Mouse (Mus musculus) E14TG2a.4 (cell line): ENCODE data around the gene Polr1d.

Experiments
- H3K27me3 ChIP-seq: 2 replicates; pipeline ENCODE4 v1.6.1; 2014; ENCODE audit warnings: low read length, control low read depth; ENCODE audit not compliant: insufficient read depth
- H3K36me3 ChIP-seq: 2 replicates; pipeline ENCODE4 v1.6.1; 2014; ENCODE audit warnings: low read length, control low read depth; ENCODE audit not compliant: insufficient read depth
- H3K4me1 ChIP-seq: replicated peaks from 2 replicates; pipeline ENCODE4 v1.6.1; 2014; ENCODE audit warnings: low read depth, low read length, control low read depth
- H3K4me3 ChIP-seq: replicated peaks from 2 replicates; pipeline ENCODE4 v1.5.1; 2014; ENCODE audit warnings: mild to moderate bottlenecking, low read length
- H3K9me3 ChIP-seq: 2 replicates; pipeline ENCODE4 v1.6.1; 2014; ENCODE audit warnings: low read length, control low read depth
- CTCF ChIP-seq: conservative IDR thresholded peaks from 2 replicates; pipeline ENCODE4 v1.5.1; 2014; ENCODE audit warnings: low read length
- NANOG ChIP-seq: IDR thresholded peaks from 2 replicates; pipeline ENCODE4 v1.6.1; 2014; ENCODE audit warnings: borderline replicate concordance, low read length, mixed read lengths
- POU5F1 ChIP-seq: IDR thresholded peaks from 2 replicates; pipeline ENCODE4 v1.6.1; 2014; ENCODE audit warnings: low read length, borderline replicate concordance

The Polr1d gene

DNA sequence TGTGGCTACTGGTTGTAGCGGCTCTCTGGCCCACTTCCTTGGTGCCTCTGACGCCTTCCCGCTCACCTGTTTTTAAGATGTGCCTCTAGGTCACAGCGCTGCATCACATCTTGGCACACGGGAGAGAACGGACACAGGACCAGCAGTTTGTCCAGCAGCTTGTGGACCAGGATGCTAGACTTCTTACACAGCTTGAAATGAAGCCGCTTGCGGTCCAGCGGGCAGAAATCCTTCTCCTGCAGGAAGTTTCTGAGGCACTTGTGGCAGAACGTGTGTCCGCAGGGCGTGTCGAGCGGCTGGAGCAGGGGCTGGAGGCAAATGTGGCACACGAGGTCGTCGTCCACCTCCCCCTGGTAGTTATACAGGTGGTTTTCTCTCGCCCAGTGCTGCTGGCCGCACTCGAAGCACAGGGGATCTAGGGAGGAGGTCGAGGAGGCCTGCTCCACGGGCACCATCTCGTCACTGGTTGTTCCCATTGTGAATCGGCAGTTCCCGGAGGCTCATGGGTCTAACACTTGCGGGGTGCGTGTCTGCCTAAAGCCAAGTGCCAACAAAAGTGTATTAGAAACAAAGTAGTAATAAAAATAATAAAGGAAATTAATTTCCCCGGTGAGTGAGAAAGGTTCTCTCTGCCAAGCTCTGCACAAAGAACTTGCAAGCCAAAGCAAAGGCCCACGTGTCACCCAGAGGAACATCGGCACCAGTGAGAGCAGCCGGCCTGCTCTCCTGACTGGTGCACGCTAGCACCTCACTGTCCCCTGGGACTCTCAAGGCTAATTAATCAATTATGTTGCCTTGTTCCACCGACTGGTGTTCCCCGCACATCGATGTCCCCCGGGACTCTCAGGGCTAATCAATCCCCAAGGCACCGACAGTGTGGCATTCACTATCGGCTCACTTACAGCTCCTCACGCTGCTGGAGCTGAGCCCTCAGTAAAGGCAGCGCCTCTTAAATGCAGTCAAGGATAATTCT lies 34.6 kb upstream of the Polr1d start:
- Histone ChIP-seq H3K4me1 (peaks cover 70% of the 10 kb centered on the region), H3K9me3 (no peaks in the 10 kb centered on the region), H3K4me3 (peak overlapping the region; percentile 67), H3K36me3 (peaks cover 36% of the 10 kb centered on the region), H3K27me3 (peaks cover 19% of the 10 kb centered on the region)
- TF ChIP-seq POU5F1, result no peak
- no peak for TF ChIP-seq NANOG
- TF ChIP-seq CTCF, result no peak

GRCm38 (mm10) chr5:147043240-147043844 lies 33.5 kb upstream of the Polr1d start:
- TF ChIP-seq NANOG (no peak), POU5F1 (no peak), CTCF (no peak)
- peaks cover 33% of the 10 kb centered on the region for H3K36me3 ChIP-seq

GRCm38 (mm10) chr5:147045311-147045710 lies 31.5 kb upstream of the Polr1d start:
- no peak for TF ChIP-seq CTCF
- TF ChIP-seq NANOG, result no peak
- H3K4me3 ChIP-seq, result no peak overlapping the region
- H3K27me3 ChIP-seq, result peaks cover 19% of the 10 kb centered on the region
- H3K9me3 ChIP-seq, result no peaks in the 10 kb centered on the region
- peaks cover 19% of the 10 kb centered on the region for H3K36me3 ChIP-seq
- H3K4me1 ChIP-seq, result peaks cover 43% of the 10 kb centered on the region

More at GRCm38 (mm10) chr5:147043240-147043844, 33.5 kb upstream of the Polr1d start:
- Histone ChIP-seq H3K27me3 (peaks cover 19% of the 10 kb centered on the region), H3K4me3 (no peak overlapping the region), H3K4me1 (peaks cover 60% of the 10 kb centered on the region), H3K9me3 (no peaks in the 10 kb centered on the region)

DNA sequence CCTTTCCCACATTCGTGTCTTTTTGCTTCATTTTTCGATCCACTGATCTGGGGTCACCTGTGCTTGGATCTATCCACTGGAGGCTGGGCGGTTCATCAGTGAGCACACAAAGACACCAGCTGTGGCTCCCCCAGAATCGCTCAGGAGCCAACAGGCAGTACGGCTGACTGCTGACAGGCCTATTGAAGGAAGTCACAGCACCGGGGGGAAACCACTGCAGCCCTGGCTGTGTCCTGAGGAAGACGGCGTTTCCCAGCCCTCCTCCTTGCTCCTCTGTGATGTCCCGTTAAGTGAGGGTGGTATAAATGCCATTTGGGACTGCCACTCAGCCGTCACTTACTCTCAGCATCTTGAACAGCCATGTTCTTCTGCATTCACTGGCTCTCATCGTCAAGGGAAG lies 30.9 kb upstream of the Polr1d start:
- peaks cover 12% of the 10 kb centered on the region for H3K36me3 ChIP-seq
- TF ChIP-seq NANOG (no peak), CTCF (no peak), POU5F1 (no peak)
- no peak overlapping the region for H3K4me3 ChIP-seq
- peaks cover 37% of the 10 kb centered on the region for H3K4me1 ChIP-seq
- no peaks in the 10 kb centered on the region for H3K9me3 ChIP-seq
- H3K27me3 ChIP-seq, result peaks cover 19% of the 10 kb centered on the region

- H3K4me1 ChIP-seq, result peaks cover 20% of the 10 kb centered on the region
- no peak for TF ChIP-seq POU5F1
- H3K36me3 ChIP-seq, result no peaks in the 10 kb centered on the region
- no peak overlapping the region for H3K4me3 ChIP-seq
- H3K27me3 ChIP-seq, result no peaks in the 10 kb centered on the region
- no peaks in the 10 kb centered on the region for H3K9me3 ChIP-seq
These were observed 27.2 kb upstream of the Polr1d start for GRCm38 (mm10) chr5:147049544-147050209.

GRCm38 (mm10) chr5:147050816-147051499 lies 25.9 kb upstream of the Polr1d start:
- TF ChIP-seq CTCF (no peak), NANOG (no peak), POU5F1 (no peak)
- Histone ChIP-seq H3K9me3 (no peaks in the 10 kb centered on the region), H3K36me3 (no peaks in the 10 kb centered on the region)

GRCm38 (mm10) chr5:147051500-147052308 lies 25.1 kb upstream of the Polr1d start:
- H3K9me3 ChIP-seq, result no peaks in the 10 kb centered on the region

More at GRCm38 (mm10) chr5:147050816-147051499, 25.9 kb upstream of the Polr1d start:
- H3K27me3 ChIP-seq, result no peaks in the 10 kb centered on the region
- H3K4me3 ChIP-seq, result no peak overlapping the region
- H3K4me1 ChIP-seq, result peaks cover 16% of the 10 kb centered on the region

More at GRCm38 (mm10) chr5:147051500-147052308, 25.1 kb upstream of the Polr1d start:
- Histone ChIP-seq H3K4me1 (peaks cover 19% of the 10 kb centered on the region), H3K4me3 (no peak overlapping the region), H3K27me3 (no peaks in the 10 kb centered on the region), H3K36me3 (no peaks in the 10 kb centered on the region)
- TF ChIP-seq POU5F1, result no peak
- TF ChIP-seq CTCF, result no peak
- TF ChIP-seq NANOG, result no peak
